Comparison of ENCODE assay signal across 8 mouse cellular contexts in the genomic region with DNA sequence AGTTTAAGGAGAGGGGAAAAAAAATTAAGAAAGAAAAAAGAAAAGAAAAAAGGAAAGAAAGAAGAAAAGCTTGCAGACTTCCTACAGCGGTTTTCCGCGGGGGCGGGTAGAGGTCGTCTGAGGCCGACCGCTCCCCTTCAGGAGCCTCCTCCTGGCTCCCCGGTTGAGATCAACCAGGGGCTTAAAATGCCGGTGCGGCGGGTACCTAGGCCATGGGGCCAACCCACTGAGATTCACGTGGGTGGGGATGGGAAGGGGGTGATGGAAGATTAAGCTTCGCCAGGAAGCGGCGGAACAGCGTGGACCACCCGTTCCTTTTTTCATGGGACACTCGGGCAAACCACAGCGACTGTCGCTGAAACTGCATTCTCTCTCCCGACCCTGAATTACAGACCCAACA. TPM values are rescaled to one million over a fixed set of nuclear protein-coding genes. Genes with fewer than 3 reads are reported as not detected.
DNase-seq lines count a peak whose midpoint lies in the region; ATAC-seq and TF ChIP-seq lines count a peak whose summit lies in the region.

No protein-coding gene starts in this region.

- no peaks in the 10 kb centered on the region for H3K9me3 ChIP-seq in lung, embryonic 14.5 days (ENCODE audit: low read depth, low read length)
- H3K9me3 ChIP-seq in forebrain, embryonic 13.5 days (replicated peaks), result no peaks in the 10 kb centered on the region
- no peaks in the 10 kb centered on the region for H3K9me3 ChIP-seq in liver, embryonic 12.5 days (replicated peaks)

- no peak for ATAC-seq in lung, embryonic 14.5 days (ENCODE audit: insufficient read depth)
- ATAC-seq in forebrain, embryonic 13.5 days, result no peak
- no peak for ATAC-seq in liver, embryonic 12.5 days

- H3K36me3 ChIP-seq in lung, embryonic 14.5 days (ENCODE audit: insufficient read depth), result peaks cover 20% of the 10 kb centered on the region
- H3K36me3 ChIP-seq in forebrain, embryonic 13.5 days (ENCODE audit: poor library complexity, severe bottlenecking), result peaks cover 13% of the 10 kb centered on the region; the same call in 1 of the 2 replicates
- H3K36me3 ChIP-seq in liver, embryonic 12.5 days, result no peaks in the 10 kb centered on the region

- H3K4me1 ChIP-seq in lung, embryonic 14.5 days (ENCODE audit: insufficient read depth), result peaks cover 20% of the 10 kb centered on the region
- H3K4me1 ChIP-seq in forebrain, embryonic 13.5 days, result peaks cover 77% of the 10 kb centered on the region
- H3K4me1 ChIP-seq in liver, embryonic 12.5 days, result peaks cover 82% of the 10 kb centered on the region

- peak overlapping the region; percentile 96 for H3K9ac ChIP-seq in lung, embryonic 14.5 days
- peak overlapping the region; percentile 89 for H3K9ac ChIP-seq in forebrain, embryonic 13.5 days
- H3K9ac ChIP-seq in liver, embryonic 12.5 days, result peak overlapping the region; percentile 81

- TF ChIP-seq CTCF in lung, embryonic 14.5 days (IDR thresholded peaks at IDR 0.05; ENCODE audit: low read depth), result no peak

- peak overlapping the region; percentile 93 for H3K4me2 ChIP-seq in lung, embryonic 14.5 days
- peak overlapping the region; percentile 74 for H3K4me2 ChIP-seq in forebrain, embryonic 13.5 days
- peak overlapping the region; percentile 98 for H3K4me2 ChIP-seq in liver, embryonic 12.5 days

- no peaks in the 10 kb centered on the region for H3K27me3 ChIP-seq in lung, embryonic 14.5 days (ENCODE audit: insufficient read depth, low read length)
- H3K27me3 ChIP-seq in forebrain, embryonic 13.5 days, result peaks cover 65% of the 10 kb centered on the region
- H3K27me3 ChIP-seq in liver, embryonic 12.5 days (replicated peaks), result peaks cover 56% of the 10 kb centered on the region

- DNase-seq in lung, embryonic 14.5 days, result no peak
- no peak for DNase-seq in lung, adult 18-20 months
- DNase-seq in thymus, postnatal 10 days (ENCODE audit: low spot score in 2 of 2), result peak; percentile 32 to 39
- DNase-seq in kidney, postnatal 14 days, result no peak
- DNase-seq in gastrocnemius, postnatal 25 days, result no peak
- DNase-seq in cerebellum, postnatal 14 days, result no peak

- H3K4me3 ChIP-seq in lung, embryonic 14.5 days (ENCODE audit: low read depth, low read length), result peak overlapping the region; percentile 97
- H3K4me3 ChIP-seq in forebrain, embryonic 13.5 days, result peak overlapping the region; percentile 68
- peak overlapping the region; percentile 79 for H3K4me3 ChIP-seq in liver, embryonic 12.5 days

- 4% methylated on average over 21 of the region's 21 CpGs for WGBS in lung, embryonic 14.5 days
- 3% methylated on average over 21 of the region's 21 CpGs for WGBS in forebrain, embryonic 13.5 days
- 6% methylated on average over 21 of the region's 21 CpGs for whole genome bisulfite sequencing in liver, embryonic 12.5 days (ENCODE audit: insufficient replicate concordance)

- peak overlapping the region; percentile 59; the same call in 1 of the 2 replicates for H3K27ac ChIP-seq in lung, embryonic 14.5 days (ENCODE audit: low read depth)
- H3K27ac ChIP-seq in forebrain, embryonic 13.5 days, result no peak overlapping the region
- H3K27ac ChIP-seq in liver, embryonic 12.5 days, result no peak overlapping the region

RNA-seq across cellular contexts. Expression of a gene that starts 2.3 kb away (rescaled TPM):
- 37.2 and 42.2 TPM in 2 replicates for polyA plus RNA-seq in lung, embryonic 14.5 days (2014; fragmentation: Nextera tagmentation; extraction: Ambion mirVana)
- 13.4 and 15.6 TPM in 2 replicates for polyA plus RNA-seq in forebrain, embryonic 13.5 days (2015; fragmentation: Nextera tagmentation; extraction: Ambion mirVana)
- 13.7 and 13.9 TPM in 2 replicates for polyA plus RNA-seq in liver, embryonic 12.5 days (2016; fragmentation: Nextera tagmentation; extraction: Ambion mirVana)
- total RNA-seq in gastrocnemius, postnatal 25 days (2021), result 1 to 10 TPM; 6.4 to 7.6 TPM

Comparison
In these comparisons a context has a peak if more than half of its experiments do, and no peak if none do; other contexts are left out.
1. DNase-seq: peak in thymus, postnatal 10 days (2 of 2); none in lung, embryonic 14.5 days (single experiment), lung, adult 18-20 months (0 of 2), kidney, postnatal 14 days (single experiment), gastrocnemius, postnatal 25 days (single experiment) and cerebellum, postnatal 14 days (0 of 2).
2. Peak in every context shown above with its lines, with median percentiles within 50 percentile points of each other: H3K4me2 ChIP-seq, H3K4me3 ChIP-seq and H3K9ac ChIP-seq.